Mouse (Mus musculus) myocyte (in vitro differentiated cells): ENCODE measurements around the gene Ctsd.

ENCODE experiments used
- MAX ChIP-seq: IDR thresholded peaks from one replicate; pipeline ENCODE4 v1.6.1; 2011; ENCODE audit warnings: low read depth, mild to moderate bottlenecking, control low read depth
- POLR2A ChIP-seq: IDR thresholded peaks from one replicate; pipeline ENCODE4 v1.6.1; 2011; ENCODE audit warnings: low read depth, mild to moderate bottlenecking, control low read depth, moderate library complexity; ENCODE audit not compliant: insufficient read length
- POLR2AphosphoS2 ChIP-seq: IDR thresholded peaks from one replicate; pipeline ENCODE4 v1.6.1; 2011; ENCODE audit warnings: low read depth, control low read depth; ENCODE audit not compliant: insufficient read length
- TCF12 ChIP-seq: IDR thresholded peaks from one replicate; pipeline ENCODE4 v1.6.1; 2011; ENCODE audit warnings: mild to moderate bottlenecking, control low read depth; ENCODE audit not compliant: poor library complexity, insufficient read depth, severe bottlenecking

DNA sequence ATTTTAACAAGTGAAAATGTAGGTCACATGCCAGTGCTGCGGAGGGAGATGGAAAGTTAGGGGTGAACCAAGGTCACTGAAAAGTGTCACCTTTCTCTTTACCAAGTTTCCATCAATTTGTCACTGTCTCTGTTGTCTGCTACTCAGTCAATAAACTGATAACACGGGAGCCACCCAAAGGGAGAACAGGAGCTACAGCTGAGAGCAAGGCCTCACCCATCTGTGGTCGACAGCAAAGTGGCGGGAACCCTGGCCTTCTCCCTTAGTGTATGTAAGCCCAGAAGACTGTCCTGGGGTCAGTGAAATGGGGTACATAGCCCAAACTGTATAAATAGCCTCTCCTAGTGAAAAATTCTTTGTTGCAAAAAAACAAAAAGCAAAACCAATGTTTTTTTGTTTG lies 40.3 kb downstream of the Ctsd start:
- TF ChIP-seq POLR2A (no peak), MAX (no peak), TCF12 (no peak), POLR2AphosphoS2 (no peak)
